Mouse (Mus musculus) olfactory bulb, adult 2 months (tissue): ENCODE measurements around the gene Large1.

Experiments used
- CTCF ChIP-seq: fragments of 200-500 bp; IDR thresholded peaks from 2 replicates; pipeline ENCODE4 v1.5.1; 2012; ENCODE audit warnings: low read depth, mild to moderate bottlenecking, low read length, moderate library complexity; ENCODE audit not compliant: insufficient read depth
- POLR2A ChIP-seq: fragments of 200-500 bp; IDR thresholded peaks from 2 replicates; pipeline ENCODE4 v1.6.1; 2012; ENCODE audit warnings: mild to moderate bottlenecking, low read depth, low read length, moderate library complexity; ENCODE audit not compliant: insufficient read depth

GRCm38 (mm10) chr8:72993831-72994230 is 359.5 kb downstream of the Large1 start:
- TF ChIP-seq CTCF (no peak), POLR2A (no peak)
